Mouse (Mus musculus): ENCODE results near the gene Nell2. TPM values are rescaled to one million over a fixed set of nuclear protein-coding genes. Genes with fewer than 3 reads are reported as not detected.
"Not testable (repeated sequence)": the region's sequence is repeated elsewhere in the genome, so short reads cannot be mapped to it uniquely, and the experiment has no call there.

The Nell2 gene
- polyA plus RNA-seq, 1 experiment from 2014 or later, result 0.76 TPM

GRCm38 (mm10) chr15:95285199-95285598 lies 243.2 kb downstream of the Nell2 start:
- ATAC-seq, result peak; percentile 68
- TF ChIP-seq CTCF (IDR thresholded peaks at IDR 0.05), result no peak
- ChIA-PET CTCF (no interaction called here), POLR2A (no interaction called here)
- no peaks in the 10 kb centered on the region for H3K27me3 ChIP-seq
- DNase-seq (ENCODE audit: low read depth, low spot score), result peak; percentile 50
- in situ Hi-C loops (cut with MboI; ENCODE audit: low pct_unique_long_range_greater_than_20kb), result no loop called here

- in situ Hi-C loops (cut with MboI; ENCODE audit: low pct_unique_long_range_greater_than_20kb), result no loop called here
- no peaks in the 10 kb centered on the region for H3K27me3 ChIP-seq
- no peak for TF ChIP-seq CTCF (IDR thresholded peaks at IDR 0.05)
- DNase-seq (ENCODE audit: low read depth, low spot score) (no peak), ATAC-seq (no peak)
- POLR2A ChIA-PET, result no interaction called here
- CTCF ChIA-PET, result no interaction called here
Observed at GRCm38 (mm10) chr15:95280986-95281385, 247.4 kb downstream of the Nell2 start.

- in situ Hi-C loops (cut with MboI; ENCODE audit: low pct_unique_long_range_greater_than_20kb), result no loop called here
- no peaks in the 10 kb centered on the region for H3K27me3 ChIP-seq
- ChIA-PET CTCF (no interaction called here), POLR2A (interaction anchor here (0.6 kb wide), 1 partner anchor 11 kb away, joined by 4 read pairs; no protein-coding TSS in a partner anchor)
- TF ChIP-seq CTCF (IDR thresholded peaks at IDR 0.05), result no peak
- ATAC-seq, result no peak
- no peak for DNase-seq (ENCODE audit: low read depth, low spot score)
Observed at GRCm38 (mm10) chr15:95278001-95278400, 250.4 kb downstream of the Nell2 start.

GRCm38 (mm10) chr15:95276556-95276955 lies 251.8 kb downstream of the Nell2 start:
- H3K27me3 ChIP-seq, result no peaks in the 10 kb centered on the region
- in situ Hi-C loops (cut with MboI; ENCODE audit: low pct_unique_long_range_greater_than_20kb), result no loop called here
- ATAC-seq, result no peak
- no peak for TF ChIP-seq CTCF (IDR thresholded peaks at IDR 0.05)
- ChIA-PET POLR2A (no interaction called here), CTCF (no interaction called here)
- DNase-seq (ENCODE audit: low read depth, low spot score), result peak; percentile 33

- ChIA-PET CTCF (no interaction called here), POLR2A (no interaction called here)
- H3K27me3 ChIP-seq, result peaks cover 4% of the 10 kb centered on the region
- no peak for TF ChIP-seq CTCF (IDR thresholded peaks at IDR 0.05)
- DNase-seq (ENCODE audit: low read depth, low spot score) (no peak), ATAC-seq (no peak)
- in situ Hi-C loops (cut with MboI; ENCODE audit: low pct_unique_long_range_greater_than_20kb), result no loop called here
Observed at GRCm38 (mm10) chr15:95275553-95275952, 252.8 kb downstream of the Nell2 start.

- in situ Hi-C loops (cut with MboI; ENCODE audit: low pct_unique_long_range_greater_than_20kb), result loop anchor here (5.0 kb wide), 1 partner anchor 299 kb away; no protein-coding TSS in a partner anchor
- H3K27me3 ChIP-seq, result peaks cover 4% of the 10 kb centered on the region
- ChIA-PET POLR2A (no interaction called here), CTCF (no interaction called here)
- no peak for DNase-seq (ENCODE audit: low read depth, low spot score)
- TF ChIP-seq CTCF (IDR thresholded peaks at IDR 0.05), result no peak
- ATAC-seq, result no peak
Observed at GRCm38 (mm10) chr15:95273236-95273635, 255.1 kb downstream of the Nell2 start.

- DNase-seq (ENCODE audit: low read depth, low spot score), result no peak
- POLR2A ChIA-PET, result no interaction called here
- TF ChIP-seq CTCF (IDR thresholded peaks at IDR 0.05), result peak; percentile 63
- no peak for ATAC-seq
- in situ Hi-C loops (cut with MboI; ENCODE audit: low pct_unique_long_range_greater_than_20kb), result loop anchor here (5.0 kb wide), 1 partner anchor 300 kb away; no protein-coding TSS in a partner anchor
- CTCF ChIA-PET, result no interaction called here
- H3K27me3 ChIP-seq, result peaks cover 4% of the 10 kb centered on the region
Observed at GRCm38 (mm10) chr15:95272167-95272566, 256.2 kb downstream of the Nell2 start.

- no peak for TF ChIP-seq CTCF (IDR thresholded peaks at IDR 0.05)
- CTCF ChIA-PET, result no interaction called here
- POLR2A ChIA-PET, result no interaction called here
- H3K27me3 ChIP-seq, result peaks cover 10% of the 10 kb centered on the region
- DNase-seq (ENCODE audit: low read depth, low spot score), result no peak
- in situ Hi-C loops (cut with MboI; ENCODE audit: low pct_unique_long_range_greater_than_20kb), result no loop called here
- ATAC-seq, result no peak
Observed at GRCm38 (mm10) chr15:95259671-95260450, 268.5 kb downstream of the Nell2 start.

GRCm38 (mm10) chr15:95257131-95257530 lies 271.2 kb downstream of the Nell2 start:
- TF ChIP-seq CTCF (IDR thresholded peaks at IDR 0.05), result no peak
- H3K27me3 ChIP-seq, result peaks cover 6% of the 10 kb centered on the region
- no peak for DNase-seq (ENCODE audit: low read depth, low spot score)
- ATAC-seq, result no peak
- ChIA-PET CTCF (interaction anchor here (1.2 kb wide), 1 partner anchor 8 kb away, joined by 3 read pairs; no protein-coding TSS in a partner anchor), POLR2A (no interaction called here)
- in situ Hi-C loops (cut with MboI; ENCODE audit: low pct_unique_long_range_greater_than_20kb), result no loop called here

GRCm38 (mm10) chr15:95245516-95245915 lies 282.8 kb downstream of the Nell2 start:
- in situ Hi-C loops (cut with MboI; ENCODE audit: low pct_unique_long_range_greater_than_20kb), result no loop called here
- no peak for ATAC-seq
- ChIA-PET POLR2A (no interaction called here), CTCF (no interaction called here)
- no peaks in the 10 kb centered on the region for H3K27me3 ChIP-seq
- no peak for TF ChIP-seq CTCF (IDR thresholded peaks at IDR 0.05)
- DNase-seq (ENCODE audit: low read depth, low spot score), result no peak

GRCm38 (mm10) chr15:95243876-95244275 lies 284.5 kb downstream of the Nell2 start:
- ChIA-PET CTCF (no interaction called here), POLR2A (no interaction called here)
- TF ChIP-seq CTCF (IDR thresholded peaks at IDR 0.05), result no peak
- no peaks in the 10 kb centered on the region for H3K27me3 ChIP-seq
- in situ Hi-C loops (cut with MboI; ENCODE audit: low pct_unique_long_range_greater_than_20kb), result no loop called here
- DNase-seq (ENCODE audit: low read depth, low spot score) (no peak), ATAC-seq (no peak)

- CTCF ChIA-PET, result interaction anchor here (0.8 kb wide), 1 partner anchor 8 kb away, joined by 4 read pairs; no protein-coding TSS in a partner anchor
- no peak for DNase-seq (ENCODE audit: low read depth, low spot score)
- H3K27me3 ChIP-seq, result no peaks in the 10 kb centered on the region
- POLR2A ChIA-PET, result no interaction called here
- ATAC-seq, result no peak
- TF ChIP-seq CTCF (IDR thresholded peaks at IDR 0.05), result no peak
- in situ Hi-C loops (cut with MboI; ENCODE audit: low pct_unique_long_range_greater_than_20kb), result no loop called here
Observed at GRCm38 (mm10) chr15:95241161-95241560, 287.2 kb downstream of the Nell2 start.

GRCm38 (mm10) chr15:95237021-95237420 lies 291.3 kb downstream of the Nell2 start:
- POLR2A ChIA-PET; in situ Hi-C loops (cut with MboI; ENCODE audit: low pct_unique_long_range_greater_than_20kb); ATAC-seq; H3K27me3 ChIP-seq; DNase-seq (ENCODE audit: low read depth, low spot score); CTCF ChIA-PET: not testable (repeated sequence)

Measured in Patski (cell line).